Mouse (Mus musculus): ENCODE measurements at regions not wholly inside any gene's neighbourhood (a gene's known extent, or its start where the extent isn't known, plus 50 kb on each side); places are given as distances from the start of the nearest gene placed in this dataset.

DNA sequence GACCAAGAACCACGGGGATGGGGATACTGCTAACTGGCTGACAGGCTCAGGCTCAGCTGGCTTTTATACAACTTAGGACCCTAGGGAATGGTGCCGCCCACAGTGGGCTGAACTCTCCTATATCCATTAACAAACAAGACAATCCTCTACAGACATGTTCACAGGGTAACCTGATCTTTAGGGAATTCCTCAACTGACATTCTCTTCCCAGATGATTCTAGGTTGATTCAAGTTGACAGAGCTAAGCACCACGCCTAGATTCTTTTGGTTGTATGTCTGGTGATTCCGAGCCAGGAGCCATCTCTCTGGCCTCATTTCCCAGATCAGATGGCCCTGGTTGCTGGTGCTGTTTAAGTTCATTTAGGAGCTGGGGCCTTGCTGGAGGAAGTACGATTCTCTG lies 253.9 kb upstream of the Sulf2 start:
- 95% methylated on average over 5 of the region's 5 CpGs for WGBS
- TF ChIP-seq POLR2A (IDR thresholded peaks at IDR 0.05; ENCODE audit: insufficient read depth, low read depth, low read length) (no peak), CTCF (IDR thresholded peaks at IDR 0.05; ENCODE audit: insufficient read depth, low read depth, low read length) (no peak)
- Histone ChIP-seq H3K4me1 (ENCODE audit: control insufficient read depth, insufficient read depth, low read length) (peaks cover 28% of the 10 kb centered on the region), H3K27ac (ENCODE audit: insufficient read depth, low read depth, low read length) (no peak overlapping the region), H3K4me3 (ENCODE audit: insufficient read depth, low read depth, low read length) (no peak overlapping the region)

- Histone ChIP-seq H3K4me1 (ENCODE audit: control insufficient read depth, insufficient read depth, low read length) (peaks cover 30% of the 10 kb centered on the region), H3K4me3 (ENCODE audit: insufficient read depth, low read depth, low read length) (no peak overlapping the region), H3K27ac (ENCODE audit: insufficient read depth, low read depth, low read length) (no peak overlapping the region)
- TF ChIP-seq POLR2A (IDR thresholded peaks at IDR 0.05; ENCODE audit: insufficient read depth, low read depth, low read length) (no peak), CTCF (IDR thresholded peaks at IDR 0.05; ENCODE audit: insufficient read depth, low read depth, low read length) (no peak)
- 92% methylated on average over 4 of the region's 4 CpGs for WGBS
Measured at GRCm38 (mm10) chr2:166408806-166409205, 253.3 kb upstream of the Sulf2 start.

- 87% methylated on average over 16 of the region's 16 CpGs for WGBS
- TF ChIP-seq CTCF (IDR thresholded peaks at IDR 0.05; ENCODE audit: insufficient read depth, low read depth, low read length): no peak
- no peak for TF ChIP-seq POLR2A (IDR thresholded peaks at IDR 0.05; ENCODE audit: insufficient read depth, low read depth, low read length)
- no peak overlapping the region for H3K27ac ChIP-seq (ENCODE audit: insufficient read depth, low read depth, low read length)
- H3K4me3 ChIP-seq (ENCODE audit: insufficient read depth, low read depth, low read length): no peak overlapping the region
- H3K4me1 ChIP-seq (ENCODE audit: control insufficient read depth, insufficient read depth, low read length): peaks cover 38% of the 10 kb centered on the region
Measured at GRCm38 (mm10) chr2:166408009-166408408, 252.5 kb upstream of the Sulf2 start.

- no peak overlapping the region for H3K27ac ChIP-seq (ENCODE audit: insufficient read depth, low read depth, low read length)
- H3K4me3 ChIP-seq (ENCODE audit: insufficient read depth, low read depth, low read length): no peak overlapping the region
- WGBS: 84% methylated on average over 11 of the region's 11 CpGs
- TF ChIP-seq CTCF (IDR thresholded peaks at IDR 0.05; ENCODE audit: insufficient read depth, low read depth, low read length) (no peak), POLR2A (IDR thresholded peaks at IDR 0.05; ENCODE audit: insufficient read depth, low read depth, low read length) (no peak)
- peaks cover 34% of the 10 kb centered on the region for H3K4me1 ChIP-seq (ENCODE audit: control insufficient read depth, insufficient read depth, low read length)
Measured at GRCm38 (mm10) chr2:166406826-166407225, 251.4 kb upstream of the Sulf2 start.

GRCm38 (mm10) chr2:166403319-166403718 lies 247.9 kb upstream of the Sulf2 start:
- H3K27ac ChIP-seq (ENCODE audit: insufficient read depth, low read depth, low read length): peak overlapping the region; percentile 31
- no peak for TF ChIP-seq CTCF (IDR thresholded peaks at IDR 0.05; ENCODE audit: insufficient read depth, low read depth, low read length)
- TF ChIP-seq POLR2A (IDR thresholded peaks at IDR 0.05; ENCODE audit: insufficient read depth, low read depth, low read length): no peak
- peaks cover 56% of the 10 kb centered on the region for H3K4me1 ChIP-seq (ENCODE audit: control insufficient read depth, insufficient read depth, low read length)
- H3K4me3 ChIP-seq (ENCODE audit: insufficient read depth, low read depth, low read length): no peak overlapping the region
- WGBS: 17% methylated on average over 10 of the region's 10 CpGs

DNA sequence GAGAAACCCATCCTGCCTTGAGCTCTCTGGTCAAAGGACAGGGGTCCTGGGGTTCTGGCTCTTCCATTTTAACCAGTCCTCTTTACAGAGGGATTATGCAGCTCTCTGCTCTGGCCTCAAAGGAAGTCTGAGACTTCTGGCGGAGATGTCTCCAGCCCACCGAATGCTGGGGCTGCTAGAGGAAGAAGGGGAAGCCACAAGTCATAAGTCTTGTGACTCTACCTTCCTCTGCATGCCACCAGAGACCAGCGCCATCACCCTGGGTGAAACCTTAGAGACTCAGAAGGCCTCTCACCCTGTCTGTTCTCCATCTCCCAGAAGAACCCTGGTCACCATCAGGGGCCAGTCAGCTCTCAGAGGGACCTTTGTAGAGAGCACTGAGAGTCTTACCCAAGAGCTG lies 246.4 kb upstream of the Sulf2 start:
- Histone ChIP-seq H3K4me1 (ENCODE audit: control insufficient read depth, insufficient read depth, low read length) (peaks cover 58% of the 10 kb centered on the region), H3K27ac (ENCODE audit: insufficient read depth, low read depth, low read length) (no peak overlapping the region), H3K4me3 (ENCODE audit: insufficient read depth, low read depth, low read length) (no peak overlapping the region)
- TF ChIP-seq CTCF (IDR thresholded peaks at IDR 0.05; ENCODE audit: insufficient read depth, low read depth, low read length): no peak
- TF ChIP-seq POLR2A (IDR thresholded peaks at IDR 0.05; ENCODE audit: insufficient read depth, low read depth, low read length): no peak
- WGBS: 88% methylated on average over 3 of the region's 3 CpGs

DNA sequence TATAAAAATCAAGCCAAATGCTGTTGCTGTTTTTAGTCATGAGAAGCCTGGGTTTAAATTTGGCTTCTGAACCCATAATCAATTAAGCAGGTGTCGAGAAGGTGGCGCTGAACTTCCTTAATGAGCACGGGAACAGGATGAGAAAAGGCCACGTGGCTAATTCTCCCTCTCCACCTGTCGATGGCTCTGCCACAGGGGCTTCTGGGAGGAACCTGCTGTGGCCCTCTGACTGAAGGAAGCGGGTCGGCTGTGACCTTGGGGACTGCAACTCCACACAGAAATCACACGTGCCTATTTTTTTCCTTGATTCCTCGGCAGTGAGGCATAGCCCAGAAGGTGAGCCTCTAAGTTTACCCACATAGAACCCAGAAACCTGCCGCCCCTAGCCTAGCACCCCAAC lies 244.8 kb upstream of the Sulf2 start:
- no peak overlapping the region for H3K4me3 ChIP-seq (ENCODE audit: insufficient read depth, low read depth, low read length)
- H3K4me1 ChIP-seq (ENCODE audit: control insufficient read depth, insufficient read depth, low read length): peaks cover 47% of the 10 kb centered on the region
- TF ChIP-seq POLR2A (IDR thresholded peaks at IDR 0.05; ENCODE audit: insufficient read depth, low read depth, low read length) (no peak), CTCF (IDR thresholded peaks at IDR 0.05; ENCODE audit: insufficient read depth, low read depth, low read length) (no peak)
- WGBS: 62% methylated on average over 10 of the region's 10 CpGs
- H3K27ac ChIP-seq (ENCODE audit: insufficient read depth, low read depth, low read length): no peak overlapping the region

- Histone ChIP-seq H3K27ac (ENCODE audit: insufficient read depth, low read depth, low read length) (no peak overlapping the region), H3K4me1 (ENCODE audit: control insufficient read depth, insufficient read depth, low read length) (peaks cover 54% of the 10 kb centered on the region), H3K4me3 (ENCODE audit: insufficient read depth, low read depth, low read length) (no peak overlapping the region)
- TF ChIP-seq CTCF (IDR thresholded peaks at IDR 0.05; ENCODE audit: insufficient read depth, low read depth, low read length): no peak
- TF ChIP-seq POLR2A (IDR thresholded peaks at IDR 0.05; ENCODE audit: insufficient read depth, low read depth, low read length): no peak
- 34% methylated on average over 6 of the region's 6 CpGs for WGBS
Measured at GRCm38 (mm10) chr2:166399140-166399830, 243.8 kb upstream of the Sulf2 start.

- no peak overlapping the region for H3K27ac ChIP-seq (ENCODE audit: insufficient read depth, low read depth, low read length)
- 80% methylated on average over 5 of the region's 5 CpGs for WGBS
- H3K4me1 ChIP-seq (ENCODE audit: control insufficient read depth, insufficient read depth, low read length): peaks cover 52% of the 10 kb centered on the region
- TF ChIP-seq POLR2A (IDR thresholded peaks at IDR 0.05; ENCODE audit: insufficient read depth, low read depth, low read length) (no peak), CTCF (IDR thresholded peaks at IDR 0.05; ENCODE audit: insufficient read depth, low read depth, low read length) (no peak)
- no peak overlapping the region for H3K4me3 ChIP-seq (ENCODE audit: insufficient read depth, low read depth, low read length)
Measured at GRCm38 (mm10) chr2:166398774-166399139, 243.3 kb upstream of the Sulf2 start.
